Mouse (Mus musculus): ENCODE results near the gene Ndufv3. TPM values are rescaled to one million over a fixed set of nuclear protein-coding genes. Genes with fewer than 3 reads are reported as not detected.

The Ndufv3 gene
- polyA plus RNA-seq, 1 experiment from 2014 or later, result 210 TPM

- Histone ChIP-seq H3K4me3 (ENCODE audit: low read depth, low read length) (peak overlapping the region; percentile 82), H3K27ac (replicated peaks; ENCODE audit: low read depth, low read length) (peak overlapping the region; percentile 97), H3K36me3 (ENCODE audit: control insufficient read depth, insufficient read depth, low read length) (no peaks in the 10 kb centered on the region), H3K9me3 (ENCODE audit: control insufficient read depth, low read length) (no peaks in the 10 kb centered on the region), H3K27me3 (ENCODE audit: control insufficient read depth, insufficient read depth, low read length) (no peaks in the 10 kb centered on the region), H3K4me2 (ENCODE audit: low read depth, severe bottlenecking) (peak overlapping the region; percentile 62), H3K9ac (ENCODE audit: low read length) (peak overlapping the region; percentile 88), H3K4me1 (ENCODE audit: control insufficient read depth, insufficient read depth, low read length) (peaks cover 9% of the 10 kb centered on the region; the same call in 1 of the 2 replicates)
- 0 out of 2 replicates have a peak, but pooled peaks have one; percentile 23 for ATAC-seq (ENCODE audit: insufficient number of reproducible peaks, low FRiP score, low TSS enrichment, low read depth)
- peak; percentile 79 for DNase-seq (ENCODE audit: low spot score)
- under 1% methylated on average over 68 of the region's 88 CpGs for WGBS
These were observed 45.5 kb downstream of the Ndufv3 start for GRCm38 (mm10) chr17:31565141-31566056.

- no peak for DNase-seq (ENCODE audit: low spot score)
These were observed 46.4 kb downstream of the Ndufv3 start for GRCm38 (mm10) chr17:31566276-31566675.

GRCm38 (mm10) chr17:31569756-31570155 is 49.8 kb downstream of the Ndufv3 start:
- H3K36me3 ChIP-seq (ENCODE audit: control insufficient read depth, insufficient read depth, low read length), result no peaks in the 10 kb centered on the region
- DNase-seq (ENCODE audit: low spot score), result no peak
- peaks cover 4% of the 10 kb centered on the region; the same call in 1 of the 2 replicates for H3K4me1 ChIP-seq (ENCODE audit: control insufficient read depth, insufficient read depth, low read length)

More at GRCm38 (mm10) chr17:31566276-31566675, 46.4 kb downstream of the Ndufv3 start:
- Histone ChIP-seq H3K9me3 (ENCODE audit: control insufficient read depth, low read length) (no peaks in the 10 kb centered on the region), H3K4me2 (ENCODE audit: low read depth, severe bottlenecking) (peak overlapping the region; percentile 62), H3K27ac (replicated peaks; ENCODE audit: low read depth, low read length) (no peak overlapping the region), H3K36me3 (ENCODE audit: control insufficient read depth, insufficient read depth, low read length) (no peaks in the 10 kb centered on the region), H3K27me3 (ENCODE audit: control insufficient read depth, insufficient read depth, low read length) (no peaks in the 10 kb centered on the region), H3K4me1 (ENCODE audit: control insufficient read depth, insufficient read depth, low read length) (peaks cover 9% of the 10 kb centered on the region; the same call in 1 of the 2 replicates), H3K9ac (ENCODE audit: low read length) (no peak overlapping the region; the same call in 1 of the 2 replicates), H3K4me3 (ENCODE audit: low read depth, low read length) (peak overlapping the region; percentile 82; the same call in 1 of the 2 replicates)
- WGBS, result 81% methylated on average over 6 of the region's 6 CpGs
- ATAC-seq (ENCODE audit: insufficient number of reproducible peaks, low FRiP score, low TSS enrichment, low read depth), result no peak

GRCm38 (mm10) chr17:31570321-31570925 is 50.5 kb downstream of the Ndufv3 start:
- H3K4me2 ChIP-seq (ENCODE audit: low read depth, severe bottlenecking), result no peak overlapping the region
- no peak overlapping the region for H3K4me3 ChIP-seq (ENCODE audit: low read depth, low read length)
- H3K9me3 ChIP-seq (ENCODE audit: control insufficient read depth, low read length), result no peaks in the 10 kb centered on the region
- H3K9ac ChIP-seq (ENCODE audit: low read length), result no peak overlapping the region
- ATAC-seq (ENCODE audit: insufficient number of reproducible peaks, low FRiP score, low TSS enrichment, low read depth) (peak; percentile 90), DNase-seq (ENCODE audit: low spot score) (peak; percentile 56)
- no peaks in the 10 kb centered on the region for H3K36me3 ChIP-seq (ENCODE audit: control insufficient read depth, insufficient read depth, low read length)
- H3K4me1 ChIP-seq (ENCODE audit: control insufficient read depth, insufficient read depth, low read length), result peaks cover 4% of the 10 kb centered on the region; the same call in 1 of the 2 replicates
- no peaks in the 10 kb centered on the region for H3K27me3 ChIP-seq (ENCODE audit: control insufficient read depth, insufficient read depth, low read length)
- no peak overlapping the region for H3K27ac ChIP-seq (replicated peaks; ENCODE audit: low read depth, low read length)
- 94% methylated on average over 9 of the region's 9 CpGs for WGBS

More at GRCm38 (mm10) chr17:31569756-31570155, 49.8 kb downstream of the Ndufv3 start:
- no peak overlapping the region for H3K9ac ChIP-seq (ENCODE audit: low read length)
- WGBS, result 94% methylated on average over 1 of the region's 1 CpGs
- H3K4me3 ChIP-seq (ENCODE audit: low read depth, low read length), result no peak overlapping the region
- no peaks in the 10 kb centered on the region for H3K27me3 ChIP-seq (ENCODE audit: control insufficient read depth, insufficient read depth, low read length)
- H3K4me2 ChIP-seq (ENCODE audit: low read depth, severe bottlenecking), result no peak overlapping the region
- ATAC-seq (ENCODE audit: insufficient number of reproducible peaks, low FRiP score, low TSS enrichment, low read depth), result no peak
- no peaks in the 10 kb centered on the region for H3K9me3 ChIP-seq (ENCODE audit: control insufficient read depth, low read length)
- no peak overlapping the region for H3K27ac ChIP-seq (replicated peaks; ENCODE audit: low read depth, low read length)

- Histone ChIP-seq H3K4me2 (ENCODE audit: low read depth, severe bottlenecking) (no peak overlapping the region), H3K27ac (replicated peaks; ENCODE audit: low read depth, low read length) (no peak overlapping the region), H3K4me1 (ENCODE audit: control insufficient read depth, insufficient read depth, low read length) (no peaks in the 10 kb centered on the region; the same call in 1 of the 2 replicates), H3K9me3 (ENCODE audit: control insufficient read depth, low read length) (no peaks in the 10 kb centered on the region), H3K27me3 (ENCODE audit: control insufficient read depth, insufficient read depth, low read length) (no peaks in the 10 kb centered on the region), H3K4me3 (ENCODE audit: low read depth, low read length) (no peak overlapping the region), H3K36me3 (ENCODE audit: control insufficient read depth, insufficient read depth, low read length) (no peaks in the 10 kb centered on the region), H3K9ac (ENCODE audit: low read length) (no peak overlapping the region)
- DNase-seq (ENCODE audit: low spot score), result no peak
- WGBS, result 96% methylated on average over 5 of the region's 5 CpGs
- no peak for ATAC-seq (ENCODE audit: insufficient number of reproducible peaks, low FRiP score, low TSS enrichment, low read depth)
These were observed 51.8 kb downstream of the Ndufv3 start for GRCm38 (mm10) chr17:31571689-31572088.

GRCm38 (mm10) chr17:31574662-31575061 is 54.7 kb downstream of the Ndufv3 start:
- WGBS, result 74% methylated on average over 7 of the region's 7 CpGs
- ATAC-seq (ENCODE audit: insufficient number of reproducible peaks, low FRiP score, low TSS enrichment, low read depth) (no peak), DNase-seq (ENCODE audit: low spot score) (no peak)
- no peak overlapping the region for H3K4me2 ChIP-seq (ENCODE audit: low read depth, severe bottlenecking)
- H3K27me3 ChIP-seq (ENCODE audit: control insufficient read depth, insufficient read depth, low read length), result no peaks in the 10 kb centered on the region
- no peaks in the 10 kb centered on the region for H3K4me1 ChIP-seq (ENCODE audit: control insufficient read depth, insufficient read depth, low read length)
- H3K4me3 ChIP-seq (ENCODE audit: low read depth, low read length), result no peak overlapping the region
- no peaks in the 10 kb centered on the region for H3K36me3 ChIP-seq (ENCODE audit: control insufficient read depth, insufficient read depth, low read length)
- no peaks in the 10 kb centered on the region for H3K9me3 ChIP-seq (ENCODE audit: control insufficient read depth, low read length)
- H3K27ac ChIP-seq (replicated peaks; ENCODE audit: low read depth, low read length), result no peak overlapping the region
- H3K9ac ChIP-seq (ENCODE audit: low read length), result no peak overlapping the region

GRCm38 (mm10) chr17:31576394-31577175 is 56.7 kb downstream of the Ndufv3 start:
- Histone ChIP-seq H3K27me3 (ENCODE audit: control insufficient read depth, insufficient read depth, low read length) (no peaks in the 10 kb centered on the region), H3K27ac (replicated peaks; ENCODE audit: low read depth, low read length) (no peak overlapping the region), H3K4me1 (ENCODE audit: control insufficient read depth, insufficient read depth, low read length) (no peaks in the 10 kb centered on the region), H3K36me3 (ENCODE audit: control insufficient read depth, insufficient read depth, low read length) (no peaks in the 10 kb centered on the region), H3K9ac (ENCODE audit: low read length) (no peak overlapping the region), H3K4me2 (ENCODE audit: low read depth, severe bottlenecking) (no peak overlapping the region), H3K4me3 (ENCODE audit: low read depth, low read length) (no peak overlapping the region), H3K9me3 (ENCODE audit: control insufficient read depth, low read length) (no peaks in the 10 kb centered on the region)
- no peak for DNase-seq (ENCODE audit: low spot score)
- ATAC-seq (ENCODE audit: insufficient number of reproducible peaks, low FRiP score, low TSS enrichment, low read depth), result no peak
- WGBS, result 88% methylated on average over 10 of the region's 10 CpGs

GRCm38 (mm10) chr17:31580344-31580743 is 60.4 kb downstream of the Ndufv3 start:
- Histone ChIP-seq H3K9me3 (ENCODE audit: control insufficient read depth, low read length) (no peaks in the 10 kb centered on the region), H3K4me2 (ENCODE audit: low read depth, severe bottlenecking) (no peak overlapping the region), H3K27ac (replicated peaks; ENCODE audit: low read depth, low read length) (no peak overlapping the region), H3K9ac (ENCODE audit: low read length) (no peak overlapping the region), H3K4me1 (ENCODE audit: control insufficient read depth, insufficient read depth, low read length) (peaks cover 3% of the 10 kb centered on the region; the same call in 1 of the 2 replicates), H3K36me3 (ENCODE audit: control insufficient read depth, insufficient read depth, low read length) (no peaks in the 10 kb centered on the region), H3K4me3 (ENCODE audit: low read depth, low read length) (no peak overlapping the region), H3K27me3 (ENCODE audit: control insufficient read depth, insufficient read depth, low read length) (no peaks in the 10 kb centered on the region)
- 76% methylated on average over 3 of the region's 3 CpGs for WGBS
- DNase-seq (ENCODE audit: low spot score) (no peak), ATAC-seq (ENCODE audit: insufficient number of reproducible peaks, low FRiP score, low TSS enrichment, low read depth) (no peak)
